Mouse (Mus musculus) embryonic stem cell, embryonic (primary cell): ENCODE data around the gene Bag3.
"Not testable (repeated sequence)": the region's sequence is repeated elsewhere in the genome, so short reads cannot be mapped to it uniquely, and the experiment has no call there.

Source experiments
- CTCF ChIA-PET, 4 experiments: fragments of 300-600 bp in 2 of 4; fragments of 350-600 bp in 2 of 4; sonication (Branson Sonifier 250); formaldehyde crosslinking; loops; one replicate each; lab custom pipeline; 2022; ENCODE audit warnings: inconsistent platforms in 2 of 4; lab: Charles Lee
- POLR2A ChIA-PET, 4 experiments: fragments of 300-600 bp in 2 of 4; fragments of 350-600 bp in 2 of 4; sonication (Branson Sonifier 250); formaldehyde crosslinking; loops; one replicate each; lab custom pipeline; 2022; ENCODE audit warnings: antibody characterized with exemption in 4 of 4, inconsistent platforms in 1 of 4; lab: Charles Lee

The Bag3 gene

GRCm38 (mm10) chr7:128544566-128545262 is 21.3 kb downstream of the Bag3 start:
- ChIA-PET POLR2A (interaction anchor here in 3 of 4 experiments (0.6 to 3.4 kb wide), 12 partner anchors 10 to 698 kb away, joined by 3 to 18 read pairs (median 5); partner anchors contain the start of genes Bag3 (in 1 of the 3), Inpp5f (in 1 of the 3) and Itgad (in 1 of the 3)), CTCF (interaction anchor here in 2 of 4 experiments (0.6 to 1.0 kb wide), 3 partner anchors 22 to 71 kb away, joined by 3 to 5 read pairs (median 4); no protein-coding TSS in a partner anchor)

- ChIA-PET POLR2A (interaction anchor here in 3 of 4 experiments (0.5 to 3.4 kb wide), 9 partner anchors 9 to 200 kb away, joined by 3 to 18 read pairs (median 3); partner anchors contain the start of genes Bag3 (in 1 of the 3) and Tial1 (in 1 of the 3)), CTCF (interaction anchor here in 1 of 4 experiments (0.6 kb wide), 1 partner anchor 26 kb away, joined by 3 read pairs; no protein-coding TSS in a partner anchor)
These were observed 22.6 kb downstream of the Bag3 start for GRCm38 (mm10) chr7:128546031-128546430.

- ChIA-PET CTCF (no interaction called here), POLR2A (interaction anchor here in 2 of 4 experiments (1.0 to 1.5 kb wide), 2 partner anchors 26 to 87 kb away, joined by 3 to 6 read pairs; partner anchors contain the start of genes Bag3 (in 1 of the 2) and Tial1 (in 1 of the 2))
These were observed 25.7 kb downstream of the Bag3 start for GRCm38 (mm10) chr7:128549137-128549536.

GRCm38 (mm10) chr7:128550328-128551086 is 27.1 kb downstream of the Bag3 start:
- POLR2A ChIA-PET = interaction anchor here in 2 of 4 experiments (0.6 to 1.0 kb wide), 5 partner anchors 27 to 1971 kb away, joined by 3 to 4 read pairs (median 3); partner anchors contain the start of gene Bag3 (in 2 of the 2)
- CTCF ChIA-PET = interaction anchor here in 1 of 4 experiments (0.6 kb wide), 1 partner anchor 138 kb away, joined by 3 read pairs; no protein-coding TSS in a partner anchor

- POLR2A ChIA-PET = interaction anchor here in 2 of 4 experiments (0.6 to 1.0 kb wide), 3 partner anchors 19 to 1972 kb away, joined by 3 read pairs; no protein-coding TSS in a partner anchor
- CTCF ChIA-PET = no interaction called here
These were observed 27.7 kb downstream of the Bag3 start for GRCm38 (mm10) chr7:128551087-128551457.

GRCm38 (mm10) chr7:128553105-128553705 is 29.8 kb downstream of the Bag3 start:
- CTCF ChIA-PET = interaction anchor here in 1 of 4 experiments (1.5 kb wide), 1 partner anchor 10 kb away, joined by 4 read pairs; no protein-coding TSS in a partner anchor
- POLR2A ChIA-PET = interaction anchor here in 2 of 4 experiments (0.6 to 2.7 kb wide), 6 partner anchors 18 to 1541 kb away, joined by 3 to 12 read pairs (median 4); partner anchors contain the start of genes Bag3 (in 1 of the 2), Kif22 (in 1 of the 2) and Tial1 (in 1 of the 2)

GRCm38 (mm10) chr7:128554502-128554901 is 31.1 kb downstream of the Bag3 start:
- CTCF ChIA-PET = interaction anchor here in 2 of 4 experiments (0.6 to 1.5 kb wide), 3 partner anchors 8 to 121 kb away, joined by 4 read pairs; no protein-coding TSS in a partner anchor
- POLR2A ChIA-PET = interaction anchor here in 3 of 4 experiments (0.9 to 2.7 kb wide), 9 partner anchors 10 to 93 kb away, joined by 3 to 12 read pairs (median 4); partner anchors contain the start of genes Bag3 (in 1 of the 3) and Tial1 (in 1 of the 3)

GRCm38 (mm10) chr7:128555141-128555750 is 31.8 kb downstream of the Bag3 start:
- ChIA-PET POLR2A (interaction anchor here in 3 of 4 experiments (0.5 to 2.7 kb wide), 12 partner anchors 9 to 148 kb away, joined by 3 to 12 read pairs (median 4); partner anchors contain the start of genes Bag3 (in 1 of the 3) and Tial1 (in 1 of the 3)), CTCF (interaction anchor here in 1 of 4 experiments (0.6 kb wide), 1 partner anchor 120 kb away, joined by 4 read pairs; no protein-coding TSS in a partner anchor)

GRCm38 (mm10) chr7:128556923-128557430 is 33.6 kb downstream of the Bag3 start:
- POLR2A ChIA-PET = no interaction called here
- CTCF ChIA-PET = no interaction called here

GRCm38 (mm10) chr7:128563373-128563772 is 40.0 kb downstream of the Bag3 start:
- CTCF ChIA-PET = interaction anchor here (0.6 to 1.2 kb wide), 9 partner anchors 9 to 1690 kb away, joined by 3 to 6 read pairs (median 4); partner anchors contain the start of gene Tial1 (in 1 of the 4)
- POLR2A ChIA-PET = interaction anchor here in 1 of 4 experiments (0.6 to 1.7 kb wide), 3 partner anchors 8 to 114 kb away, joined by 3 to 5 read pairs (median 4); partner anchors contain the start of gene Tial1

- POLR2A ChIA-PET = interaction anchor here in 3 of 4 experiments (0.6 to 2.1 kb wide), 13 partner anchors 11 to 105 kb away, joined by 3 to 7 read pairs (median 4); partner anchors contain the start of genes Tial1 (in 2 of the 3) and Bag3 (in 1 of the 3)
These were observed 42.9 kb downstream of the Bag3 start for GRCm38 (mm10) chr7:128566311-128566710.

GRCm38 (mm10) chr7:128567561-128568244 is 44.3 kb downstream of the Bag3 start:
- POLR2A ChIA-PET = interaction anchor here in 2 of 4 experiments (0.6 to 2.1 kb wide), 7 partner anchors 10 to 792 kb away, joined by 3 to 5 read pairs (median 4); partner anchors contain the start of genes Bag3 (in 1 of the 2) and Tial1 (in 1 of the 2)
- CTCF ChIA-PET = no interaction called here

More at GRCm38 (mm10) chr7:128566311-128566710, 42.9 kb downstream of the Bag3 start:
- CTCF ChIA-PET = interaction anchor here in 2 of 4 experiments (0.5 to 1.1 kb wide), 5 partner anchors 15 to 838 kb away, joined by 3 to 6 read pairs (median 4); no protein-coding TSS in a partner anchor

- POLR2A ChIA-PET = interaction anchor here in 3 of 4 experiments (0.7 to 1.8 kb wide), 7 partner anchors 8 to 108 kb away, joined by 3 to 4 read pairs (median 3); partner anchors contain the start of gene Bag3 (in 1 of the 3)
These were observed 46.0 kb downstream of the Bag3 start for GRCm38 (mm10) chr7:128569429-128569828.

GRCm38 (mm10) chr7:128569987-128570656 is 46.7 kb downstream of the Bag3 start:
- ChIA-PET POLR2A (interaction anchor here in 3 of 4 experiments (1.0 to 1.8 kb wide), 6 partner anchors 7 to 108 kb away, joined by 3 to 4 read pairs (median 3); partner anchors contain the start of gene Bag3 (in 1 of the 3)), CTCF (interaction anchor here in 1 of 4 experiments (0.6 kb wide), 1 partner anchor 1423 kb away, joined by 4 read pairs; no protein-coding TSS in a partner anchor)

More at GRCm38 (mm10) chr7:128569429-128569828, 46.0 kb downstream of the Bag3 start:
- CTCF ChIA-PET = not testable (repeated sequence)

- ChIA-PET CTCF (interaction anchor here in 1 of 4 experiments (0.6 kb wide), 1 partner anchor 1424 kb away, joined by 4 read pairs; no protein-coding TSS in a partner anchor), POLR2A (interaction anchor here in 1 of 4 experiments (1.3 to 1.8 kb wide), 3 partner anchors 11 to 109 kb away, joined by 3 to 4 read pairs (median 3); no protein-coding TSS in a partner anchor)
These were observed 47.2 kb downstream of the Bag3 start for GRCm38 (mm10) chr7:128570657-128571056.
